Mouse (Mus musculus): Measurements from ENCODE around the gene Gm29609.

The Gm29609 gene

DNA sequence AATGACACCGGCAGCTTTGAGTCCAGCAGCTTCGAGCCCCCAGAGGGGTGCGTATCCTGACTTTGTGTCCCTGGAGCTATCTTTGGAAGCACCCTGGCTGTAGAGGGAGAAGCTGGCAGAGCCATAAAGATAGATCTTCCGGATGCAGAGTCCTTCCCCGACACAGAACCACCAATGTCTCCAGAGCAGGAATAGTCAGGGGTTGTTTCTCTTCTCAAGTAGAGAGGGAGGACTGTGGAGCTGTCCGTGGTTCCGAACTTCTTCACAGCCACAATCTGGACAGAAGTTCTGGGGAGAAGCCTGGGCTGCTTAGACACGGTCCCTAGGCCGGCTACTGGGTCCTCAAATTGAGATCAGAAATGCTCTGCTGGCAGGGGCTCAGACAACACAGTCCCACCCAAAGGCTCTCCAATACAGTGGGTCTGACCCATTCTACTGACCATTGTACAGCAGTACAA lies 40.7 kb downstream of the Gm29609 start:
- DNase-seq (ENCODE audit: low read depth, low spot score), result no peak

DNA sequence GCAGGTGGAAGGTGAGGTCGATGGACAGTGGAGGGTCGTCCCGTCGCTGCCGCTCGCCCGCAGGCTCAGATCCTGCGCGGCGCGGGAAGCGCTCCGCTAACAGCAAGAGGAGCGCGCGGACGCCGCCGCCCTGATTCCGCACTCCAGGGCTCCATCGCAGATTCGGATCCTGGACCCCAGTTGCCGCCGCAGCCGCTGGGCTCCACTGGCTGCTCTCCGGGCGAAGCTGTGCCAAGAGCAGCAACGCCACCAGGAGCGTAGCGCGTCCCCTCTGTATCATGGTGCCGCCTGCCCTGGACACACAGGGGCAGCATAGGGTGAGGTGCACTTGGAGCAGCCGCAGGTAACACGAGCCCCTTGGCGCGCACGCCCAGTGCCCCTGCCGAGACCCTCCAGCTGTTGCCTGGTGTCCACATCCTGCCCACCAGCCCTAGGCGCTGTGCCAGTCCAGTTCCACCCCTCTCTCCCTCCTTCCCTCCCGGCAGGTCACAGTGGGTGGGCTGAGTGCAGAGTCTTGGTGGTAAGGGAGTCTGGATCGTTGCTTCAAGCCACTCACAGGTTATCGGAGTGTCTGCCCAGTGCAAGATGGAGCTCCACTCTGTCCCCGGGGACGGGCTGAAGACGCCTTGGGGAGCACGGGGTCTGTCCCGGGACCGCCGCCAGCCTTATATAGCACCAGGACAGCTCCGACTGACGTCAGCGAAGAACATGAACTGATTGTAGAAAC lies 41.3 kb downstream of the Gm29609 start, which contains the start of gene Ucn:
Gene Ucn, minus strand, starts transcription at position 589 of the 727 bp plus-strand sequence.
- DNase-seq (ENCODE audit: low read depth, low spot score), result no peak

GRCm38 (mm10) chr5:31137658-31138057 lies 42.1 kb downstream of the Gm29609 start:
- no peak for DNase-seq (ENCODE audit: low read depth, low spot score)

DNA sequence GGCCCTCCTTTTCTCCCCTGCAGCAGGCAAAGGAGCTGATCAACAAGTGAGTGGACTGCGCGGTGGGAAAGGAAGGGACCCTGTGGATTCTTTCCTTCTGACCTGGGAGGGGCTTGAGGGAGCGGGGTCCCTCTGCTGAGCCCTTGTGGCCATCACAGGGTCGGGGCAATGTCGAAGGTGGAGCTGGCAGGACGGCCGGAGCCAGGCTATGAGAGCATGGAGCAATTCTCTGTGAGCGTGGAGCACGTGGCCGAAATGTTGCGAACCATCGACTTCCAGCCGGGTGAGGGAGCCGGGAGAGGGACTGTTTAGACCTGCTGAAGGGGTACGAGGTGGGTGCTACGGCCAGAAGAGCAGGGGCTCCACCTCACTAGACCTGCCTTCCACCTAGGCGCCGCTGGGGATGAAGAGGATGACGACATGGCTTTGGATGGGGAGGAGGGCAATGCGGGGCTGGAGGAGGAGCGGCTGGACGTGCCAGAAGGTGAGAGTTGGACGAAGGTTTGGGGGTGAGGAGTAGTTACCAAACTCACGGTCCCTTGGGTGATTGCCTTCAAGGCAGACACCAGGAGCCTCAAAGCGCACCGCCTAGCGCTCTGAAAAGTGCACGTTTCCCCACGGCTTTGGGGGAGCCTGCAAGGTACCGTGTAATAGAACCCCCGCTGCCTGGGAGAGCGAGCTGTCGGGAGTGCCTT lies 42.8 kb downstream of the Gm29609 start:
- no peak for DNase-seq (ENCODE audit: low read depth, low spot score)

- DNase-seq (ENCODE audit: low read depth, low spot score), result no peak
Measured at GRCm38 (mm10) chr5:31126050-31126449, 53.7 kb downstream of the Gm29609 start.

DNA sequence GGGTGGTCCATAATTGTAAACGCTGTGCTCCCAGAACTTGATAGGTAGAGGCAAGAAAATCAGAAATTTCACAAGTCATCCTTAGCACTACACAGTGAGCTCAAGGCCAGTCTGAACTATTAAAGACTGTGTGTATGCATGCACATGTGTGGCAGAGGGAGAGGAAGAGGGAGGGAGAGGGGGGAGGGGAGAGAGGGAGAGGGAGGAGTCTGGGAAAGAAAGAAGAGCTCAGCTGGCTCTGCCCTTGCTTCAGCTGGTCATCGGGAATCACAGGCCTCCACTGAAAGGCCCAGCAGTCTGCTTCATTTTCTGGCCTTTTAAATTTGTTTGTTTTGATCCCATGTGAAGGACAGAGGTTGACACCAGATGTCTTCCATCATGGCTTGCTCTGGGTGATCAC lies 56.2 kb downstream of the Gm29609 start:
- DNase-seq (ENCODE audit: low read depth, low spot score), result no peak

- no peak for DNase-seq (ENCODE audit: low read depth, low spot score)
Measured at GRCm38 (mm10) chr5:31121111-31121510, 58.6 kb downstream of the Gm29609 start.

DNA sequence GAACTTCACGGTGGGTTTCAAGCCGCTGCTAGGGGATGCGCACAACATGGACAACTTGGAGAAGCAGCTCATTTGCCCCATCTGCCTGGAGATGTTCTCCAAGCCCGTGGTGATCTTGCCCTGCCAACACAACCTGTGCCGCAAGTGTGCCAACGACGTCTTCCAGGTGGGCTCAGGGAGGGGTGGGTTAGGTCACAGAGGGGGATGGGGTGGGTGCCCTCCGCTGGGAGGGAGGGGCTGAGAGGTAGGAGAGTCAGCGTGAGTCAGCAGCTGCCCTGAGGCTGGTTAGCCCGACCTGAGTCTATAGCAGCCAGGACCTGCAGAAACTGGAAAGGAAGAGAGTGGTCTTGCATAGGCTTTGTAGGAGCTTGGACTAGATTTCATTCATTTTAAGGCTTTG lies 62.8 kb downstream of the Gm29609 start:
- no peak for DNase-seq (ENCODE audit: low read depth, low spot score)

DNA sequence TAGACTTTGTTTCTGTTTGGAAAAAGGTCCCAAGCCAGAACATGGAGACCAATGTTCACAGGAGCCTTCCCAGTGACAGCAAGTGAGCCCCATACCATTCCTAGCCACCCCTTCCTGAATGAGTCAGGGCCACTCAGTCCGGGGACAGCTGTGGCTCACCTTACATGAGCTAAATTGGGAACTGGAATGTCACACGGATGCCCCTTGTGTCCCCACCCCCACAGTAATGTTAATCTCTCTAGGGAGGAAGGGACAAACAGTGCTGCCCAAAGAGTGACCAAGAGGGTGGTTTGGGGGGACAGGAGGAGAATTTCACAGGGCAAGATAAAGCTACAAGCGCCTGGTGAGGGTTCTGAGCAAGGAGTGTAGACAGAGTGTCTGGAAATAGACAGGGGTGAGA lies 63.4 kb downstream of the Gm29609 start, which contains the start of gene Trim54:
Gene Trim54, plus strand, starts transcription at position 359 of the 400 bp plus-strand sequence.
- DNase-seq (ENCODE audit: low read depth, low spot score), result no peak

GRCm38 (mm10) chr5:31110781-31111180 lies 68.9 kb downstream of the Gm29609 start:
- no peak for DNase-seq (ENCODE audit: low read depth, low spot score)

DNA sequence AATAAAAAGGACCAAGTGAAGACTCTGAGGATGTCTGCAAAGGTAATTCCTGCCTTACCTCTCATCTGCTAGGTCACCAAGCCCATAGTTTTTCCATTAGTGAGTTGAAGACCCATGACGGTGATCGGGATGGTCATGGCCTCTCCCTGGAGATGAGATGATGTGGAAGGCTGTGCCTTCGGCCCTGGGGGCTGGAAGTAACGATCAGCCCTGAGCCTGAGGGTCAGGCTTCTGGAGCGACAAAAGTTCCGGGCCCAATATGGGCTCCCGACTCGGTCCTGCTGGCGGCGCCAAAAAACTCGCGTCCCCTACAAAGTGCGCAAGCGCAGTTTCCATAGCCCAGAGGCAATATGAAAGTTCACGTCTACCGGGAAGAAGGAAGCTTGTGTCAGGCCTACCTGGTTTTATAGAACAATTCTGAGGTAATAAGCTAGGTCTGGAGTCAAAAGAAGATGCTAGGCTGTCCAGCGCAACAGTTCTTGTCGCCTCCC lies 71.7 kb downstream of the Gm29609 start, which contains the start of gene Slc30a3:
Gene Slc30a3, minus strand, starts transcription at position 238 of the 491 bp plus-strand sequence.
- DNase-seq (ENCODE audit: low read depth, low spot score), result no peak

DNA sequence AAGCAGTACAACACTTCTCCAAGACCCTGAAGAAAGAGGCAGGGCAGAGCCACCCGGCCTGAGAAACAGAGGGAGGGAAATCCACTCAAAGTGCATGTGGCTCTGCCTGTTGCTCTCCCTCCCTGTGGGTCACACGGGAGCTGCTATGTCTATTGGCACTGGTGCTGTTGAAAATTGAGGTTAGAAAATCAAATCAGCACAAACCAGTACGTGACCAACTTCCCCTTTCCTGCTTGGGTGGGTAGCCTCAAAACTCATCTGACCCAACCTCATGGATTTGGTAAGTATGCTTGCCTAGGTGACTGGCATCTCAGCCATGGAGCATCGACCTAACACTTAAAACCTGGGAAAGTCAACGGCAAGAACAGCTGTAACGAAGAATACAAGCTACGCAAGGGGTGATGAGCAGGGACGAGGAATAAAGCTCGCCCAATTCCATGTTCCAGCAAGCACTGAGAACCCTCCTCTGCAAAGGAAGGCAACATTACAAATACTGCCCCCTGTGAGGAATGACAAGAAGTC lies 73.8 kb downstream of the Gm29609 start, which contains the start of gene Dnajc5g:
Gene Dnajc5g, plus strand, starts transcription at position 472 of the 522 bp plus-strand sequence.
- DNase-seq (ENCODE audit: low read depth, low spot score), result no peak

GRCm38 (mm10) chr5:31095711-31096480 lies 83.8 kb downstream of the Gm29609 start:
- no peak for DNase-seq (ENCODE audit: low read depth, low spot score)

- DNase-seq (ENCODE audit: low read depth, low spot score), result no peak
Measured at GRCm38 (mm10) chr5:31094799-31095691, 84.7 kb downstream of the Gm29609 start.
